Mouse (Mus musculus) midbrain, embryonic 11.5 days (tissue): ENCODE data around the gene Pdpn. TPM values are rescaled to one million over a fixed set of nuclear protein-coding genes. Genes with fewer than 3 reads are reported as not detected.

ENCODE experiments used
- ATAC-seq: fragments of 200-750 bp; cut with Nextera tagmentation; 2 replicates; pipeline ENCODE4 v1.8.0; 2017; ENCODE audit warnings: moderate TSS enrichment, moderate library complexity; ENCODE audit not compliant: low FRiP score
- DNase-seq: peaks from one replicate; pipeline ENCODE4 v3.0.0; 2015; ENCODE audit warnings: low spot score; ENCODE audit errors: missing footprints
- H3K27ac ChIP-seq: fragments of 300-500 bp; sonication (generic); 2 replicates; pipeline ENCODE4 v1.5.1; 2014; ENCODE audit warnings: low read depth, low read length
- H3K27me3 ChIP-seq: fragments of 300-500 bp; sonication (generic); 2 replicates; pipeline ENCODE4 v1.6.1; 2014; ENCODE audit warnings: mild to moderate bottlenecking, low read length, moderate library complexity, mixed read lengths; ENCODE audit not compliant: control insufficient read depth, insufficient read depth
- H3K36me3 ChIP-seq: fragments of 300-500 bp; sonication (generic); 2 replicates; pipeline ENCODE4 v1.6.1; 2014; ENCODE audit warnings: mild to moderate bottlenecking, low read length, moderate library complexity, mixed read lengths; ENCODE audit not compliant: control insufficient read depth, insufficient read depth
- H3K4me1 ChIP-seq: fragments of 300-500 bp; sonication (generic); 2 replicates; pipeline ENCODE4 v1.6.1; 2014; ENCODE audit warnings: low read length; ENCODE audit not compliant: control insufficient read depth, insufficient read depth
- H3K4me2 ChIP-seq: fragments of 300-500 bp; sonication (generic); 2 replicates; pipeline ENCODE4 v1.6.1; 2014; ENCODE audit warnings: mild to moderate bottlenecking, moderate library complexity
- H3K4me3 ChIP-seq: fragments of 300-500 bp; sonication (generic); 2 replicates; pipeline ENCODE4 v1.5.1; 2014; ENCODE audit warnings: low read depth, low read length
- H3K9ac ChIP-seq: fragments of 300-500 bp; sonication (generic); 2 replicates; pipeline ENCODE4 v1.6.1; 2014; ENCODE audit warnings: low read length
- H3K9me3 ChIP-seq: fragments of 300-500 bp; sonication (generic); 2 replicates; pipeline ENCODE4 v1.6.1; 2016; ENCODE audit warnings: low read length; ENCODE audit not compliant: control insufficient read depth
- WGBS: fragments of 180-500 bp; shearing (Covaris S2); extraction: QIAGEN DNeasy Blood & Tissue Kit; methylation state at CpG from one replicate; pipeline ENCODE4 v1.1.7; 2014; 5-methylcytosine and 5-hydroxymethylcytosine counted together
- polyA plus RNA-seq: library from polyadenylated mRNA; unstranded; fragments of >200 nt; fragmentation: Nextera tagmentation; extraction: Ambion mirVana; gene quantifications from 2 replicates; pipeline ENCODE4 v1.2.1, GENCODE M21; 2014

Pdpn gene
- polyA plus RNA-seq, 1 experiment from 2014 or later: 119 TPM

DNA sequence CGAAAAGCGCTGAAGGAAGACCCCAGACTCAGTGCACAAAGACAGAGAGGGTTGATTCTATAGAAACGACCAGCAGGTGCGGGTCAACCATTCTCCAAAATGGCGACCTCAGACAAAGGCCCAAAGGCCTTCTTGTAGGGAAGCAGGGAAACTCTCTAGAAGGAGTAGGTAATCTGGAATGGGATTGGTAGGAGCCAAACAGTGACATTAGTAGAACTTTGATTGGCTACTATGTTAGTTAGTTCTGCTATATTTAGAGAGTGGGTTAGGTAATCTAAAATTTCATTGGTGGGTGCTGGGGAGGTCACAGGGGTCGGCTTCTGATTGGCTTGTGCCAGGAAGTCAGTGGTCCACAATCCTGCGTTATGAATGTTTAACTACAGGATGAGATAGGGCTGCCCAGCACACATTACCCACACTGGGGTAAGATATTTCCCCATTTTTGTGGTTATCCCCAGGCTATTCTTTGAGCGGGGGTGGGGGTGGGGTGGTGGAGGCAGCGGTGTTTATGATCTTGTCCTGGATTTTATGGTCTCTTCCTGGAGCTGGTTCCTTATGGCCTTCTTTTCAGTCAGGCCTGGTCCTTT is 59.7 kb downstream of the Pdpn start:
- WGBS: 90% methylated on average over 9 of the region's 9 CpGs
- Histone ChIP-seq H3K9ac (no peak overlapping the region), H3K27ac (no peak overlapping the region), H3K4me2 (no peak overlapping the region), H3K27me3 (no peaks in the 10 kb centered on the region), H3K4me1 (0 out of 2 replicates have a peak, but pooled peaks cover 4% of the 10 kb centered on the region), H3K9me3 (no peaks in the 10 kb centered on the region), H3K4me3 (no peak overlapping the region), H3K36me3 (no peaks in the 10 kb centered on the region)
- DNase-seq (no peak), ATAC-seq (no peak)

DNA sequence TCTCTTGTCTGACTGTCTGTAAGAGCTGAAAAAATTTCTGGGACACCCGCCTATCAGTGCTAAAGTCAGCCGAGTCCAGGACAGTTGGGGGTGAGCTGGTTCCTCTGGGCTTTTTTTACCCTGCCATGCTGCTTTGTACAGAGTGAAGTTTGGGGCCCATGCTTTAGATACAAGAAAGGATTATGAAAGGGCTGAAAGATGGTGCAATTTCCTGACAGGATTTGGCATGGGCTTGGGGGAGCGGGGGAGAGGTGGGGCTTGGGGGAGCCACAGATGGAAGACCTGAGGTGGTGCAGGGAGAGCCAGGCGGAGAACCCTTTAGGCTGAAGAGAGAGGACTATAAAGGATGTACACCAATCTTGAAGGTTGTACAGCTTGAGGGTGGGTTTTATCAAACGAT is 60.2 kb downstream of the Pdpn start:
- Histone ChIP-seq H3K27ac (no peak overlapping the region), H3K27me3 (no peaks in the 10 kb centered on the region), H3K9me3 (no peaks in the 10 kb centered on the region), H3K36me3 (no peaks in the 10 kb centered on the region), H3K4me1 (0 out of 2 replicates have a peak, but pooled peaks cover 4% of the 10 kb centered on the region), H3K4me3 (no peak overlapping the region), H3K4me2 (no peak overlapping the region), H3K9ac (no peak overlapping the region)
- DNase-seq (no peak), ATAC-seq (no peak)
- 95% methylated on average over 5 of the region's 5 CpGs for WGBS

DNA sequence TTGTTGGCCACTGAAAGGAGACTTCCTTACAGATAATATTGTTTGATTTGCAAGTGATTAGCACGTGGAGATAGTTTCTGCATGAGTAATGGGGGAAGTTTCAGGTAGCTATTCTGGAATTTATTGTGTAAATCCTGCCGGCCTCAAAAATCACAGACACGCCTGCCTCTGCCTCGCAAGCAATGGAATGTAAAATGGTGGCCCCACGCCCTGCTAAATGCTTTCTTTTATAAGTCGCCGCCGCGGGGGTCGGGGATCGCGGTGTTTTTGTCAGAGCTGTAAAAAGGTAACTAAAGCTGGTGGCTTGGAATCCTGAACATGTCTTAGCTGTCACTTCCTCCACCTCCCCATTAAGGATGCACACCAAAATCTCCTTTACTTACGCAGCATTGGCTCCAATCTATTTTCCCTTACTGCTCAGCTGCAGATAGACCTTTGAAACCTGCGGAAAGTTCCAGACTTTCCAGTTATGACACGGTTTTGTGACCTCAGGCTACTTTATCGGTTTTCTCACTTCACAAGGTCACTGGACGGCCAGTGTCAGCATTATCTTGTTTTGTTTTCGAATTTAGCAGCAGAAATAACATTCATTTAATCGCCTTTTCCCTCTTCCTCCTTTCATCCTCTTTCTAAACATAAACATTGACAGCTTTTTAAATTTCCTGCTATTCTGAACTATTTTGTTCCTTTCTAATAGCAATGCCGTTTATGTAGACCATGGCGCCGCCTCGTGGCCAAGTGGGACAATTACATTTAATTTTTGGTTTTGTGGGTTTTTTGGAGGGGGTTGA is 60.9 kb downstream of the Pdpn start:
- Histone ChIP-seq H3K4me1 (0 out of 2 replicates have a peak, but pooled peaks cover 4% of the 10 kb centered on the region), H3K4me2 (no peak overlapping the region), H3K9ac (no peak overlapping the region), H3K4me3 (no peak overlapping the region), H3K36me3 (no peaks in the 10 kb centered on the region), H3K9me3 (no peaks in the 10 kb centered on the region), H3K27ac (no peak overlapping the region), H3K27me3 (no peaks in the 10 kb centered on the region)
- WGBS: 30% methylated on average over 23 of the region's 23 CpGs
- DNase-seq (peak; percentile 94), ATAC-seq (no peak)

DNA sequence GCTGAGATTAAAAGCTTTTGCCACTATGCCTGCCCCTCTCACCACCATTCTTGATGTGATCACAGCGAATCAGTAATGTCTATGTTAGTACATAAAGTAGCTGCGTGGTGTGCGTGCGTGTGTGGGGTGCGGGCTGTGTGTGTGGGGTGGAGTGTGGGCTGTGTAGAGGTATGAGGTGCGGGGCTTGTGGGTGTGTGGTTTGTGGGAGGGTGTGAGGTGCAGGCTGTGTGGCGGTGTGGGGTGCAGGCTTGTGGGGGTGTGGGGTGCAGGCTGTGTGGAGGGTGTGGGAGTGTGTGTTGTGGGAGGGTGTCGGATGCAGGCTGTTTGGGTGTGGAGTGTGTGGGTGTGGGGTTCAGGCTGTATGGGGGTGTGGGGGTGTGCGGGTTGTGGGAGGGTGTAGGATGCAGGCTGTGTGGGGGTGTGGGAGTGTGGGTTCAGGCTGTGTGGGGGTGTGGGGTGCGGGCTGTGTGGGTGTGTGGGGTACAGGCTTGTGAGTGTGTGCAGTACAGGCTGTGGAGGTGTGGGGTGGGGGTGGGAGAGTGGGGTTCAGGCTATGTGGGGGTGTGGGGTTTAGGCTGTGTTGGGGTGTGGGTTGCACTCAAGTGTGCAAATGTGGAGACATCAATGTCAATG is 67.5 kb downstream of the Pdpn start:
- ATAC-seq (peak; percentile 50; the same call in 1 of the 2 replicates), DNase-seq (no peak)
- H3K4me1 ChIP-seq: no peaks in the 10 kb centered on the region
- no peak overlapping the region for H3K27ac ChIP-seq
- no peaks in the 10 kb centered on the region for H3K9me3 ChIP-seq
- H3K4me2 ChIP-seq: no peak overlapping the region
- no peak overlapping the region for H3K9ac ChIP-seq
- WGBS: 95% methylated on average over 10 of the region's 10 CpGs
- H3K27me3 ChIP-seq: no peaks in the 10 kb centered on the region
- no peak overlapping the region for H3K4me3 ChIP-seq
- H3K36me3 ChIP-seq: no peaks in the 10 kb centered on the region

DNA sequence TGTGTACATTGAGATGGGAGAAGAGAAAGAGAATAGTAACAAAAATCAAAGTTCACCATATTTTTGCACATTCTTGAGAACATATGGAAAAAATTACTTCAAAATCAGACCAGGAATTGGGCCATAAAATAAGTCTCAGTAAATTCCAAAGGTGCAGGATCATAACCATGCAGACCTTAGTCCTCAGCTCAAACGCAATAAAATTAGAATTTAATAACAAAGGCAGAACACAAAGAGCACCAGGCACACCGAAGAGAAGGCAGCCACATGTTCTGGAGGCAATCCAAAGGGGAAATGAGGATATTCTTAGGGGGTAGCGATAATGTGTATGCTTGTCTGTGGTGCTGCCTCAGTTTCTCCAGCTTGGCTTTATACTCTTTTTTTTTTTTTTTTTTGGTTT is 68.3 kb downstream of the Pdpn start:
- Histone ChIP-seq H3K27ac (no peak overlapping the region), H3K9ac (no peak overlapping the region), H3K27me3 (no peaks in the 10 kb centered on the region), H3K4me3 (no peak overlapping the region), H3K36me3 (no peaks in the 10 kb centered on the region), H3K4me2 (no peak overlapping the region), H3K9me3 (no peaks in the 10 kb centered on the region), H3K4me1 (no peaks in the 10 kb centered on the region)
- DNase-seq: no peak
- 86% methylated on average over 3 of the region's 3 CpGs for WGBS
- ATAC-seq: no peak

DNA sequence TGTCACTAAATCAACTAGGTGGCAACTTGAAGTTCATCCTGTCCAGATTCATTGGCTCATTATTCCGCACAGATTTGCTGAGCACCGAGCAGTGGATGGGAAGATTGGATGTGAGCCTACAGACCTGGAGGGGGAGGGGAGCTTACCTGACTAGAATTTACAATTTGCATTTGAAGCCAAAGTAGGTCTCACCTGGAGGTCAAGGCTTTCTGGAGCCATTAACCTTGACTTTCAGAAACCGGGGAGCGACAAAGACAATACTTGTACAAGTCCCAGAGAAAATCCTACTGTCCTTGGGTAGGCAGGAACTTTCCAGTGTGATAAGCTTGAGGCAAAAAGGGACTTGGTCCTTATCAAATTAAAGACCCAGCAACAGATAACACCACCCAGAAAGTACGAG is 71.4 kb downstream of the Pdpn start:
- DNase-seq: no peak
- Histone ChIP-seq H3K27me3 (no peaks in the 10 kb centered on the region), H3K36me3 (no peaks in the 10 kb centered on the region), H3K9ac (no peak overlapping the region), H3K4me2 (no peak overlapping the region), H3K27ac (no peak overlapping the region), H3K9me3 (no peaks in the 10 kb centered on the region), H3K4me1 (no peaks in the 10 kb centered on the region), H3K4me3 (no peak overlapping the region)
- no peak for ATAC-seq
- 76% methylated on average over 5 of the region's 5 CpGs for WGBS

DNA sequence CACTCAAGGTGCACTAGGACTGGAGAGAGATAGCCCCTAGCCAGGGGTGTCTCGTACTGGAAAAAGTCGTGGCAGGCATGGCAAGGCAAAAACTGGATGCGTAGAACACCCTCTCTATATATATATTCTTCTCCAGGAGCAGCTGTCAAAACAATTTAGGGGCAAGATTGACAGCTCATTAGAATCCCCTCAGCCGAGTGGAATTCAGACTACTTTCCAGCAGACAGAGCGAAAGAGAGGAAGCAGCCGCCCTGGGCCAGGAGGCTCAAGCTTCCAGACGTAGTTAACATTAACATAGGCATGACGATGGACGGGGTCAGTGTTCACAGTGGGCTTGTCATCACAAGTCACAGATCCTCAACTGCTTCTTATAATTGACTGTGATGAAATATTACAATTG is 73.5 kb downstream of the Pdpn start:
- H3K36me3 ChIP-seq: no peaks in the 10 kb centered on the region
- 62% methylated on average over 9 of the region's 9 CpGs for WGBS
- DNase-seq: no peak
- no peak overlapping the region for H3K27ac ChIP-seq
- H3K9ac ChIP-seq: no peak overlapping the region
- no peaks in the 10 kb centered on the region for H3K9me3 ChIP-seq
- H3K4me1 ChIP-seq: no peaks in the 10 kb centered on the region
- H3K4me2 ChIP-seq: no peak overlapping the region
- ATAC-seq: no peak
- no peaks in the 10 kb centered on the region for H3K27me3 ChIP-seq
- H3K4me3 ChIP-seq: no peak overlapping the region

DNA sequence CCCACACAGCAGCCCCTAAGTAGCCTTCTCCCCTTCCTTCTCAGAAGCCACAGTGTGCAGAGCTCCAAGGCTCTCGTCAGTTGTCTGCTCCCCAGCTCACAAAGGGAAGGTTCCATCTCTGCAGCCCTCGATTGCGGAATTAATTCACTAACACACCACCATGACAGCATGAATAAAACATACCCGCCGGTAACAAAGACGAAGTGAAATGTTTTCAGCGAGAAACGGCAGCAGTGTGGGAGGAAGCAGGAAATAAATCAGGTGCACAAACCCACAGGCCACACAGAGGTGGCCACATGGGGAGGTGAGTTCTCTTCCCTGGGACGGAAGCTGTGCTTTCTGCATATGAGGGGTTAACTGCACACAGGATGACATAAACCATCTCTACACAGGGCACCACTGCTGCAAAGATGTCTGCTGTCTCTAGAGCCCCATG is 80.0 kb downstream of the Pdpn start:
- H3K4me1 ChIP-seq: no peaks in the 10 kb centered on the region
- no peak overlapping the region; the same call in 1 of the 2 replicates for H3K9ac ChIP-seq
- H3K27me3 ChIP-seq: no peaks in the 10 kb centered on the region
- no peaks in the 10 kb centered on the region for H3K9me3 ChIP-seq
- 0 out of 2 replicates have a peak overlapping the region, but pooled peaks have one; percentile 1 for H3K4me2 ChIP-seq
- H3K36me3 ChIP-seq: no peaks in the 10 kb centered on the region
- ATAC-seq: peak; percentile 87
- H3K27ac ChIP-seq: peak overlapping the region; percentile 8; the same call in 1 of the 2 replicates
- DNase-seq: peak; percentile 89
- no peak overlapping the region for H3K4me3 ChIP-seq
- WGBS: 23% methylated on average over 9 of the region's 9 CpGs

DNA sequence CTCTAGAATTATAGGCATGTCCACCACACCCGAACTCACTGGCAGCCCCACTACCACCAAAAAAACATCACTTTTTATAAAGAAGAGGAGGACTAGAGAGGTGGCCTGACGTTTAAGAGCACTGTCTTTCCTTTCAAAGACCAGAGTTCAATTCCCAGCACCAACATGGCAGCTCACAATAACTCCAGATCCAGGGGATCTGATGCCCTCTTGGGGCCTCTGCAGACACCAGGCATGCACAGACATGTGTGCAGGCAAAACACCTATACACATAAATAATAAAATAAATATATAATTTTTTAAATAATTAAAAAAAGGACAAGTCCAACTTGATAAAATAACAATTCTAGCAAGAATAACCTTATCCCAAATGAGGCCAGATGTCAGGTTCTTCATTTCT is 80.5 kb downstream of the Pdpn start:
- H3K9me3 ChIP-seq: no peaks in the 10 kb centered on the region
- no peaks in the 10 kb centered on the region for H3K36me3 ChIP-seq
- ATAC-seq (peak; percentile 38; the same call in 1 of the 2 replicates), DNase-seq (no peak)
- no peak overlapping the region for H3K4me3 ChIP-seq
- H3K27me3 ChIP-seq: no peaks in the 10 kb centered on the region
- H3K9ac ChIP-seq: no peak overlapping the region; the same call in 1 of the 2 replicates
- H3K27ac ChIP-seq: peak overlapping the region; percentile 8; the same call in 1 of the 2 replicates
- WGBS: 77% methylated on average over 2 of the region's 2 CpGs
- no peaks in the 10 kb centered on the region for H3K4me1 ChIP-seq
- no peak overlapping the region for H3K4me2 ChIP-seq
